Mouse (Mus musculus) limb, embryonic 14.5 days (tissue): ENCODE data around the gene D17Wsu92e. TPM values are rescaled to one million over a fixed set of nuclear protein-coding genes. Genes with fewer than 3 reads are reported as not detected.
"Not testable (repeated sequence)": the region's sequence is repeated elsewhere in the genome, so short reads cannot be mapped to it uniquely, and the experiment has no call there.

Experiments
- ATAC-seq: fragments of 200-750 bp; cut with Nextera tagmentation; 2 replicates; pipeline ENCODE4 v1.8.0; 2017; ENCODE audit warnings: low read depth, moderate number of reproducible peaks, moderate TSS enrichment; ENCODE audit not compliant: low FRiP score
- DNase-seq: peaks from one replicate; pipeline ENCODE4 v3.0.0-alpha.2; 2015; ENCODE audit warnings: low spot score
- H3K27ac ChIP-seq: fragments of 300-500 bp; sonication (generic); replicated peaks from 2 replicates; pipeline ENCODE4 v1.5.1; 2014; ENCODE audit warnings: low read depth, mild to moderate bottlenecking, low read length, moderate library complexity, mixed read lengths
- H3K27me3 ChIP-seq: fragments of 300-500 bp; sonication (generic); 2 replicates; pipeline ENCODE4 v1.6.1; 2014; ENCODE audit warnings: low read length, mixed read lengths; ENCODE audit not compliant: control insufficient read depth, insufficient read depth
- H3K36me3 ChIP-seq: fragments of 300-500 bp; sonication (generic); 2 replicates; pipeline ENCODE4 v1.6.1; 2014; ENCODE audit warnings: mild to moderate bottlenecking, low read length, moderate library complexity, mixed read lengths; ENCODE audit not compliant: control insufficient read depth, insufficient read depth
- H3K4me1 ChIP-seq: fragments of 300-500 bp; sonication (generic); 2 replicates; pipeline ENCODE4 v1.6.1; 2014; ENCODE audit warnings: antibody characterized with exemption, low read length, mixed read lengths; ENCODE audit not compliant: control insufficient read depth, insufficient read depth
- H3K4me2 ChIP-seq: fragments of 300-500 bp; sonication (generic); replicated peaks from 2 replicates; pipeline ENCODE4 v1.6.1; 2014; ENCODE audit warnings: low read depth, mild to moderate bottlenecking, low read length, moderate library complexity; ENCODE audit not compliant: severe bottlenecking
- H3K4me3 ChIP-seq: fragments of 300-500 bp; sonication (generic); replicated peaks from 2 replicates; pipeline ENCODE4 v1.5.1; 2014; ENCODE audit warnings: low read length
- H3K9ac ChIP-seq: fragments of 300-500 bp; sonication (generic); 2 replicates; pipeline ENCODE4 v1.6.1; 2014; ENCODE audit warnings: mild to moderate bottlenecking, low read depth, low read length, moderate library complexity; ENCODE audit not compliant: severe bottlenecking
- H3K9me3 ChIP-seq: fragments of 300-500 bp; sonication (generic); 2 replicates; pipeline ENCODE4 v1.6.1; 2016; ENCODE audit warnings: low read length; ENCODE audit not compliant: control insufficient read depth
- POLR2A ChIP-seq: fragments of 200-500 bp; IDR thresholded peaks from 2 replicates; pipeline ENCODE4 v1.8.0; 2012; ENCODE audit warnings: inconsistent platforms, mild to moderate bottlenecking, moderate library complexity, borderline replicate concordance; ENCODE audit not compliant: insufficient read depth, insufficient read length; ENCODE audit errors: extremely low read depth
- WGBS: fragments of 180-500 bp; shearing (Covaris S2); extraction: QIAGEN DNeasy Blood & Tissue Kit; methylation state at CpG from one replicate; pipeline ENCODE4 v1.1.7; 2014; 5-methylcytosine and 5-hydroxymethylcytosine counted together
- polyA plus RNA-seq, 2 experiments: library from polyadenylated mRNA; depleted of rRNA in 1 of 2; stranded (reverse) in 1 of 2; unstranded in 1 of 2; fragments of >200 nt; fragmentation: Nextera tagmentation in 1 of 2; extraction: Ambion mirVana in 1 of 2; gene quantifications; 2 replicates each; pipeline versions ENCODE4 v1.2.1 to v1.2.3; 2012 to 2014

The D17Wsu92e gene
- polyA plus RNA-seq, 2 experiments: 20.3 to 60.1 TPM

DNA sequence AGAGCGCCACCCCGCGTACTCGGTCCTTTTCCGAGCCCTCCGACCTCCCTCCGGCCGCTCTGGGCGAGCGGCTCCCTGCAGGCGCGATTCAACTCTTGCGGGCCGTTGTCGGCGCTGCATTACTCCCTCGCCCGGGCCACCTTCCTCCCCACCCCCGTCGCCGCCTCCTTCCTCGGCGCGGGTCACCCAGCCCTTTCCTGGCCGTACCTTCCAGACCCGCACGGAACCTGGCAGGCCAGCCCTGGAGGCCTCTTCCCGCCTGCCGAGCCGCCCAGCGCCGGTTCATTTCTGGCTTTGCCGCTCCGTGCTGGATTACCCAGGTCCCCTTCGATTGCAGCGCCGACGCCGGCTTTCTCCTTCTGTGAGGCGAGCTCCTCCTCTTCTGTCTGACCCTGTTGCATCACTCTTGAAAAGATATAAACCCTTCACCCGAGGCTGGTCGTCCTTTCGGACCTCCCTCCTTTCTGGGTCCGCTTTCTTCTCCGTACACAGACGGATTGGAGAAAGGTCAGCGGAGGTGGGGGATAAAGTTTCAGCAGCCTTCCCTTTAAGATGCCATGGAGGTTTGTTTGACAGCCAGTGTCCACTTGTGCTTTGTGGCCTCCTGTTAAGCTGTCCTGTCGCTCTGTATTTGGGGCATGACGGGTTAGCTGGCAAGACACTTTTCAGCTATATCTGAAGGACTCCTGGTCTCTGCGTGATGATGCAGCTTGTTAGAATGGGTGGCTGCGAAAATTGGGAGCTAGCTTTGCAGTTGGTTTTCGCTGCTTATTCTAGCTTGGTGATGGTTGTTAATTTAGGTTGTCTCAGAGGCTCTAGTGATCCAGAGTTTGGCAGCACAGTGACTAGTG, 36.6 kb upstream of the D17Wsu92e start:
- H3K27ac ChIP-seq: peak overlapping the region; percentile 83
- H3K9ac ChIP-seq: peak overlapping the region; percentile 88
- ATAC-seq (peak; percentile 59), DNase-seq (peak; percentile 31)
- no peaks in the 10 kb centered on the region for H3K27me3 ChIP-seq
- peaks cover 15% of the 10 kb centered on the region for H3K4me1 ChIP-seq
- H3K4me2 ChIP-seq: peak overlapping the region; percentile 57
- H3K4me3 ChIP-seq: peak overlapping the region; percentile 90
- H3K36me3 ChIP-seq: peaks cover 20% of the 10 kb centered on the region
- no peaks in the 10 kb centered on the region for H3K9me3 ChIP-seq
- WGBS: 1% methylated on average over 52 of the region's 52 CpGs
- no peak for TF ChIP-seq POLR2A

DNA sequence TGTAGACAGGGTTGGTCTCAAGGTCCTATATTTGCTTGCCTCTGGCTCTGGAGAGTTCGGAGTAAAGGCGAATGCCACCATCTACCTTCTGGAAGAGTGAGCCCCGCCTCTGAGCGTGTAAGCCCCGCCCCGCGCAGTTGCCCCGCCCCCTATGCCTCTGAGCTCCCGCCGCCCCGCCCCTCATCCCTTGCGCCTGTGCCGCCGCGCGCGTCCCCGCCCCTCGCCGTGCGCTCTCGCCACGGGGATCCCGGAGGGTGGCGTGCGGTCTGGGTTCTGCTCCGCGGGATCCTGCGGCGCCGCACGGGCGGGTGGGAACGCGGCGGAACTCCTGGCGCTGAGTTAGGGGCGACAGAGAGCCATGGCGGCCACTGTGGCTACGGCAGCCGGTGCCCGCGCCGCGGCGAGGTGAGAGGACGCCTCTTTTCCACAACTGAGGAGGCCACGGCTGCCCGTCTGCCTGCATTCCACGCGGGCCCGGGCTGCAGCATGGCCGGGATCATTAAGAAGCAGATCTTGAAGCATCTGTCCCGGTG, 35.9 kb upstream of the D17Wsu92e start, which contains the start of gene Uhrf1bp1:
Uhrf1bp1 (plus strand) TSS at position 177 of the 533 bp plus-strand sequence.
- under 1% methylated on average over 21 of the region's 54 CpGs for WGBS

DNA sequence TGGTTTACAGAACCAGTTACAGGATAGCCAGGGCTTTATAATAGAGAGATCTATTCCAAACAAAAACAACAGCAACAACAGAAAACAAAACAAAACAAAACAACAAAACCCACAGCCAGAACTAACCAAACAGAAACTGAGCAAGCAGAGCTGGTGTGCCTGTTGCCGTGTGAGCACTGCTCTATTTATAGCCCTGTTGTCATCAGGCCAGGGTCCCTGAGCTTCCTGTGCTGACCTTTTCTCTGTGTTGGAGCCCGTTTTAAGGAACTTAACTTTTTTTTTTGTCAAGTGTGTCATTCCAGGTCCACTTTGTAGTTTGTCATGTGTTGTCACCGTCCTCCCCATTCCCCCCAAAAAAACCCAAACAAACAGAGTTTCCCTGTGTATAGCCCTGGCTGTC, 30.6 kb upstream of the D17Wsu92e start:
- WGBS: 80% methylated on average over 3 of the region's 3 CpGs
- peaks cover 77% of the 10 kb centered on the region for H3K36me3 ChIP-seq
- no peak for TF ChIP-seq POLR2A

More for the DNA sequence above, 35.9 kb upstream of the D17Wsu92e start, which contains the start of gene Uhrf1bp1:
- H3K4me2 ChIP-seq: peak within 1 kb of the TSS; percentile 57
- H3K4me3 ChIP-seq: peak within 1 kb of the TSS; percentile 90
- peak within 1 kb of the TSS; percentile 83 for H3K27ac ChIP-seq
- peaks cover 24% of the 10 kb centered on the region for H3K36me3 ChIP-seq
- DNase-seq (peak; percentile 83), ATAC-seq (peak; percentile 88)
- H3K27me3 ChIP-seq: no peaks in the 10 kb centered on the region
- no peaks in the 10 kb centered on the region for H3K9me3 ChIP-seq
- 0 out of 2 replicates have a peak, but pooled peaks have one; percentile 50 for TF ChIP-seq POLR2A
- peak within 1 kb of the TSS; percentile 88 for H3K9ac ChIP-seq
- H3K4me1 ChIP-seq: peaks cover 15% of the 10 kb centered on the region

DNA sequence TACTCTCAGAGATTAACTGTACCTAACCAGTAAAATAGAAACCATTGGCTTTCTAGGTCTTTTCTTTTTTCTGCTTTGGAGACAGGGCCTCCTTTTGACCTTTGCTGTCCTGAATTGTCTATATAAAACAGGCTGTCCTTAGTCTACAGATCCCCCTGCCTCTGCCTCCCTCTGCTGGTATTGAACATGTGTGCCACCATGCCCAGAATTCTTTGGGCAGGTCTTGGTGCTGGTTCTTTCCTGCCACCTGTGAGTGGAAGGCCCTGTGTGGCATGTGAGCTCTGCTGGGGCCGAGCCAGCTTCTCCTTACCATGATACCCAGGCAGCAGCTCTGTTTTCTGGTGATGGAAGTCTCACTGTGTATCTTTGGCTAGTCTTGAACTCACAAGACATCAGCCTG, 27.9 kb upstream of the D17Wsu92e start:
- Histone ChIP-seq H3K36me3 (peaks cover 91% of the 10 kb centered on the region), H3K4me1 (no peaks in the 10 kb centered on the region)

More for the DNA sequence above, 30.6 kb upstream of the D17Wsu92e start:
- Histone ChIP-seq H3K27me3 (no peaks in the 10 kb centered on the region), H3K4me2 (no peak overlapping the region), H3K9me3 (no peaks in the 10 kb centered on the region), H3K4me1 (no peaks in the 10 kb centered on the region), H3K9ac (no peak overlapping the region), H3K4me3 (no peak overlapping the region), H3K27ac (no peak overlapping the region)
- no peak for DNase-seq
- ATAC-seq: no peak

GRCm38 (mm10) chr17:27839469-27840252, 19.2 kb upstream of the D17Wsu92e start:
- Histone ChIP-seq H3K36me3 (peaks cover 26% of the 10 kb centered on the region), H3K9me3 (no peaks in the 10 kb centered on the region), H3K27ac (peak overlapping the region; percentile 20; the same call in 1 of the 2 replicates), H3K27me3 (no peaks in the 10 kb centered on the region), H3K9ac (peak overlapping the region; percentile 83), H3K4me1 (peaks cover 12% of the 10 kb centered on the region), H3K4me2 (peak overlapping the region; percentile 83), H3K4me3 (peak overlapping the region; percentile 83)
- DNase-seq: peak; percentile 99
- 2% methylated on average over 35 of the region's 35 CpGs for WGBS
- TF ChIP-seq POLR2A: peak; percentile 75; the same call in 1 of the 2 replicates
- ATAC-seq: peak; percentile 99

More for the DNA sequence above, 27.9 kb upstream of the D17Wsu92e start:
- 100% methylated on average over 1 of the region's 1 CpGs for WGBS
- no peak overlapping the region for H3K4me3 ChIP-seq
- no peak for ATAC-seq
- no peak overlapping the region for H3K27ac ChIP-seq
- no peak for DNase-seq
- H3K9me3 ChIP-seq: no peaks in the 10 kb centered on the region
- no peak overlapping the region for H3K4me2 ChIP-seq
- H3K9ac ChIP-seq: no peak overlapping the region
- H3K27me3 ChIP-seq: no peaks in the 10 kb centered on the region
- no peak for TF ChIP-seq POLR2A

DNA sequence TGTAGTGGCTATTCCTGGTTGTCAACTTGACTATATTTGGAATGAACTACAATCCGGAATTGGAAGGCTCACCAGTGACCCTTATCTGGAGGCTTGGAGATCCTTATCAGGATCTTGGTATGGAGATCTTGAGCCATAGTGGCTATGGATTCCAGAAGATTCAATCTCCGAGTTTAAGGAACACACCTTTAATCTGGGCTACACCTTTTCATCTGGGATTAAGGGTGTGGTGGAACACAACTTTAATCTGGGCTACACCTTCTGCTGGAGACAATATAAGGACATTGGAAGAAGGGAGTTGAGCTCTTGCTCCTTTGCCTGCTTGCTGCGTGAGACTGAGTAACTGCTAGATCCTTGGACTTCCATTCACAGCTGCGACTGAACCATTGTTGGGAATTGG, 17.4 kb upstream of the D17Wsu92e start, which contains the start of gene Snrpc:
Snrpc (plus strand) TSS at position 301 of the 400 bp plus-strand sequence.
- H3K27ac ChIP-seq, H3K4me2 ChIP-seq, DNase-seq, H3K27me3 ChIP-seq, H3K9ac ChIP-seq, H3K4me3 ChIP-seq, H3K9me3 ChIP-seq, H3K36me3 ChIP-seq, ATAC-seq: not testable (repeated sequence)
- H3K4me1 ChIP-seq: peaks cover 12% of the 10 kb centered on the region
- WGBS: 84% methylated on average over 3 of the region's 4 CpGs
